10 mouse cellular contexts compared by ENCODE assay signal in the genomic region with DNA sequence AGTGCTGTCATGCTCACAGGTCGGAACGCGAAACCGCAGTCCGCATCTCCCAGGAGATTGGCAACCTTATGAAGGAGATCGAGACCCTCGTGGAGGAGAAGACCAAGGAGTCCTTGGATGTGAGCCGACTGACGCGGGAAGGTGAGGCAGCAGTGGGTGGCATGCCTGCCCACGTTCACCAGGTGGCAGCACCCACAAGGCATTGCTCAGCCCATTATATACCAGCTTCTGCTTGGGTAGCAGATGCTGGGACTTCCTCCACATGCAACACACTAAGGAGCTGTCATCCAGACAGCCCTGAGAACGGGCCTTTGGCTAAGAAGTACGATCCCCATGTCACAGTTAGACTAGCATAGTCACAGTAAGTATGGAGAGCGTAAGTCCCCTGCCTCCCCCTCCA. TPM values are rescaled to one million over a fixed set of nuclear protein-coding genes. Genes with fewer than 3 reads are reported as not detected.
DNase-seq lines count a peak whose midpoint lies in the region; TF ChIP-seq lines count a peak whose summit lies in the region.
"Had no signal": no experiment of that assay in that cellular context is flagged by ENCODE, and none has a peak within 500 bp of the region (broad histone marks: within the 10 kb centered on the region; RNA-seq: fewer than 3 reads in every experiment).

No protein-coding gene starts in this region.

- H3K4me3 ChIP-seq in bone marrow, adult 2 months (replicated peaks; ENCODE audit: control insufficient read depth, low read depth, low read length) = no peak overlapping the region
- no peak overlapping the region for H3K4me3 ChIP-seq in embryonic facial prominence, embryonic 10.5 days
- H3K4me3 ChIP-seq: megakaryocyte, embryonic 14.5 days; stomach, embryonic 15.5 days had no signal

- 80% methylated on average over 14 of the region's 14 CpGs for WGBS in bone marrow, adult 2 months
- WGBS in embryonic facial prominence, embryonic 10.5 days = 90% methylated on average over 14 of the region's 14 CpGs

- no peak overlapping the region for H3K27ac ChIP-seq in bone marrow, adult 2 months (ENCODE audit: control insufficient read depth, insufficient read depth, low read depth, low read length, poor library complexity)
- H3K27ac ChIP-seq in embryonic facial prominence, embryonic 10.5 days (replicated peaks) = no peak overlapping the region
- H3K27ac ChIP-seq: stomach, embryonic 15.5 days had no signal

- peaks cover 82% of the 10 kb centered on the region for H3K36me3 ChIP-seq in embryonic facial prominence, embryonic 10.5 days (replicated peaks)

- H3K27me3 ChIP-seq in embryonic facial prominence, embryonic 10.5 days (replicated peaks; ENCODE audit: low read depth, poor library complexity, severe bottlenecking) = no peaks in the 10 kb centered on the region
- H3K27me3 ChIP-seq: megakaryocyte, embryonic 14.5 days; stomach, embryonic 15.5 days had no signal

- peak; percentile 51; the same call in 1 of the 2 replicates for TF ChIP-seq CTCF in bone marrow, adult 2 months (IDR thresholded peaks at IDR 0.05; ENCODE audit: control insufficient read depth, insufficient read depth, low read length)

- no peaks in the 10 kb centered on the region for H3K9me3 ChIP-seq in embryonic facial prominence, embryonic 10.5 days
- H3K9me3 ChIP-seq: megakaryocyte, embryonic 14.5 days; stomach, embryonic 15.5 days had no signal

- DNase-seq in kidney, postnatal 10 days = peak; percentile 56
- DNase-seq in kidney, adult 11 months = no peak
- peak; percentile 68 to 71 for DNase-seq in kidney, postnatal 4 days
- DNase-seq in right cerebral cortex, postnatal 10 days (ENCODE audit: low spot score in 2 of 2) = peak; percentile 71 to 74
- DNase-seq in urinary bladder, postnatal 25 days (ENCODE audit: low spot score) = no peak
- no peak for DNase-seq in embryonic facial prominence, embryonic 10.5 days (ENCODE audit: low spot score)
- no peak for DNase-seq in cerebellum, adult 9-10 months

- H3K4me1 ChIP-seq in bone marrow, adult 2 months (ENCODE audit: control insufficient read depth, insufficient read depth, low read length) = no peaks in the 10 kb centered on the region; the same call in 1 of the 2 replicates
- H3K4me1 ChIP-seq in embryonic facial prominence, embryonic 10.5 days = peaks cover 5% of the 10 kb centered on the region; the same call in 1 of the 2 replicates

- TF ChIP-seq POLR2A in bone marrow, adult 2 months (IDR thresholded peaks at IDR 0.05; ENCODE audit: borderline replicate concordance, control insufficient read depth, low read depth, low read length) = no peak

RNA-seq across cellular contexts. Expression of gene P3h1, which starts 8.9 kb away (rescaled TPM):
- 3.7 and 7.0 TPM in 2 replicates for polyA plus RNA-seq in bone marrow, adult 2 months (2011; ENCODE audit: insufficient read depth, insufficient read length, low replicate concordance, missing spikeins)
- polyA plus RNA-seq in embryonic facial prominence, embryonic 10.5 days (2016; fragmentation: Nextera tagmentation; extraction: Ambion mirVana) = 18.5 and 19.6 TPM in 2 replicates

RNA-seq across cellular contexts. Expression of gene AU022252, which starts 9.2 kb away (rescaled TPM):
- 2.4 and 5.0 TPM in 2 replicates for polyA plus RNA-seq in bone marrow, adult 2 months (2011; ENCODE audit: insufficient read depth, insufficient read length, low replicate concordance, missing spikeins)
- polyA plus RNA-seq in embryonic facial prominence, embryonic 10.5 days (2016; fragmentation: Nextera tagmentation; extraction: Ambion mirVana) = 40.1 and 40.2 TPM in 2 replicates

RNA-seq across cellular contexts. Expression of gene Cldn19, which starts 13.6 kb away (rescaled TPM):
- 0.54 and 1.2 TPM in 2 replicates for polyA plus RNA-seq in bone marrow, adult 2 months (2011; ENCODE audit: insufficient read depth, insufficient read length, low replicate concordance, missing spikeins)
- polyA plus RNA-seq in embryonic facial prominence, embryonic 10.5 days (2016; fragmentation: Nextera tagmentation; extraction: Ambion mirVana) = not detected in 2 replicates
- polyA plus RNA-seq: stomach, embryonic 15.5 days had no signal

RNA-seq across cellular contexts. Expression of gene Tmem269, which starts 23.6 kb away (rescaled TPM):
- not detected in 2 replicates for polyA plus RNA-seq in bone marrow, adult 2 months (2011; ENCODE audit: insufficient read depth, insufficient read length, low replicate concordance, missing spikeins)
- polyA plus RNA-seq in embryonic facial prominence, embryonic 10.5 days (2016; fragmentation: Nextera tagmentation; extraction: Ambion mirVana) = 0.25 TPM in 1 of 2 replicates, not detected in the other
- polyA plus RNA-seq: stomach, embryonic 15.5 days had no signal

RNA-seq across cellular contexts. Expression of gene Svbp, which starts 46.6 kb away (rescaled TPM):
- 46.6 and 64.0 TPM in 2 replicates for polyA plus RNA-seq in bone marrow, adult 2 months (2011; ENCODE audit: insufficient read depth, insufficient read length, low replicate concordance, missing spikeins)
- 132 and 139 TPM in 2 replicates for polyA plus RNA-seq in embryonic facial prominence, embryonic 10.5 days (2016; fragmentation: Nextera tagmentation; extraction: Ambion mirVana)

Comparison
In these comparisons a context has a peak if more than half of its experiments do, and no peak if none do; other contexts are left out.
1. DNase-seq: peak in kidney, postnatal 10 days (single experiment), kidney, postnatal 4 days (2 of 2) and right cerebral cortex, postnatal 10 days (2 of 2); none in kidney, adult 11 months (single experiment), urinary bladder, postnatal 25 days (single experiment), embryonic facial prominence, embryonic 10.5 days (single experiment) and cerebellum, adult 9-10 months (single experiment).